Mouse (Mus musculus) heart, adult 2 months (tissue): Measurements from ENCODE around the gene Ifrd2.

Experiments
- CTCF ChIP-seq: fragments of 200-600 bp; IDR thresholded peaks from 2 replicates; pipeline ENCODE4 v1.8.1; 2022; ENCODE audit warnings: antibody characterized with exemption, mild to moderate bottlenecking, moderate library complexity
- POLR2A ChIP-seq: fragments of 200-500 bp; IDR thresholded peaks from 2 replicates; pipeline ENCODE4 v1.6.1; 2011; ENCODE audit warnings: mild to moderate bottlenecking, low read depth, low read length, control low read depth; ENCODE audit not compliant: insufficient read depth

DNA sequence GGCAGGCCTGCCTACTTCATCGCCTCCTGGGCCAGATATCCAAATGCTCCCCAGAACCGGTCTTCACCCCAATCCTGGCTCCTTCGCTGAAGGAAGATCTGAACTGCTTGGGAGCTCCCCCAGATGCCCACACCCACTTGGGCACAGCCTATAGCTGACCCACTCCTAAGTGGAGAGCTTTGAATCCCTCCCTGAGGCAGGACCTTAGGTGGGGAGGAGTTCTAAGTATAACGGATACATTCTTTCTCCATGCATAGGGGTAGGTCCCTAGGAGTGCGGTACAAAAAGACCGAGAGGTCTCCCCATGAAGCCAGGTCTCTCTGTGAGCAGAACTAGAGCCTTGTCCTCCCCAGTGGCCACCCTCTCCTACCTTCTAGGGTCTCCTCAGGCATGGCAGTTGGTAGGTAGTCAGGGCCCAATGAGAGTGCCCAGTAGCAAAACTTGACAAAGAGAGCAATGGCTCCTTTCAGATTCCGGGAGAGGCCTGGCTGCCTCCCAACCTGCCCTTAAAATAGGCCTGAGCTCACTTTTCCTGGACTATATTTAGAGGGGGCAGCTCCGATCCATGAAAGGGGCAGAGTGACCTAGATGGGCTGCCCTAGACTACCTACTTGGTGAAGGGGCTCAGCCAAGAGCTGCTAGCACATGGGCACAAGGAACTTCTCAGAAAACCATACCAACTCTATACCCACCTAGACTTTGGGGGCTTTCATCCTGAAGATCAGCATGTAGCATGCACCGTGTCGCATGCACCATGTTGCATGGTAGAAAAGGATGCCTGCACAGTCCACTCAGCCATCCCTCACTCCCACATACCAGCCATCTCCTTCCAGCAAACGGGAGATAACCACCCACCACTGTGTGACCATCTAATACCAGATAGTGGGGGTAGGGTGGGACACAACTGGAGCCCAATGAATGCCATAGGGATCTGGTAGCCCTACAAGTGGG is 9.5 kb downstream of the Ifrd2 start:
- TF ChIP-seq CTCF = no peak
- TF ChIP-seq POLR2A = peak; percentile 72
